Mouse (Mus musculus) gastrocnemius, postnatal 10 days (tissue): ENCODE results near the gene Scn7a. TPM values are rescaled to one million over a fixed set of nuclear protein-coding genes. Genes with fewer than 3 reads are reported as not detected.

Source experiments
- total RNA-seq, 2 experiments: library from RNA; stranded (reverse); gene quantifications; 2 replicates each; pipeline ENCODE4 v1.2.3; 2021

Gene Scn7a
- total RNA-seq, 2 experiments from 2014 or later, result 3.5 TPM

Other genes with a start within 250 kb of the Scn7a start
- gene Scn9a, start 150.0 kb downstream of the Scn7a start, total RNA-seq, result under 1 TPM; 0.02 to 0.11 TPM